Mouse (Mus musculus): Measurements from ENCODE around the gene Vps52.

- TF ChIP-seq CTCF (IDR thresholded peaks at IDR 0.05; ENCODE audit: control insufficient read depth, insufficient read depth, insufficient read length): no peak
- no peak for TF ChIP-seq USF1 (IDR thresholded peaks at IDR 0.05; ENCODE audit: low read depth)
- TF ChIP-seq FOSL1 (IDR thresholded peaks at IDR 0.05; ENCODE audit: insufficient read depth, low read length, poor library complexity, severe bottlenecking): no peak
- no peak for TF ChIP-seq MAX (IDR thresholded peaks at IDR 0.05)
- no peak for TF ChIP-seq CEBPB (IDR thresholded peaks at IDR 0.05; ENCODE audit: low read depth)
- no peak for TF ChIP-seq MYOD1 (IDR thresholded peaks at IDR 0.05; ENCODE audit: control insufficient read depth, insufficient read length, low read depth)
Observed at GRCm38 (mm10) chr17:33959948-33960347, 4.3 kb downstream of the Vps52 start.
